Mouse (Mus musculus) right cerebral cortex, postnatal 25 days (tissue): ENCODE results near the gene Pdcl.

Source experiments
- DNase-seq: peaks from one replicate; pipeline ENCODE4 v3.0.0; 2022

Pdcl gene

DNA sequence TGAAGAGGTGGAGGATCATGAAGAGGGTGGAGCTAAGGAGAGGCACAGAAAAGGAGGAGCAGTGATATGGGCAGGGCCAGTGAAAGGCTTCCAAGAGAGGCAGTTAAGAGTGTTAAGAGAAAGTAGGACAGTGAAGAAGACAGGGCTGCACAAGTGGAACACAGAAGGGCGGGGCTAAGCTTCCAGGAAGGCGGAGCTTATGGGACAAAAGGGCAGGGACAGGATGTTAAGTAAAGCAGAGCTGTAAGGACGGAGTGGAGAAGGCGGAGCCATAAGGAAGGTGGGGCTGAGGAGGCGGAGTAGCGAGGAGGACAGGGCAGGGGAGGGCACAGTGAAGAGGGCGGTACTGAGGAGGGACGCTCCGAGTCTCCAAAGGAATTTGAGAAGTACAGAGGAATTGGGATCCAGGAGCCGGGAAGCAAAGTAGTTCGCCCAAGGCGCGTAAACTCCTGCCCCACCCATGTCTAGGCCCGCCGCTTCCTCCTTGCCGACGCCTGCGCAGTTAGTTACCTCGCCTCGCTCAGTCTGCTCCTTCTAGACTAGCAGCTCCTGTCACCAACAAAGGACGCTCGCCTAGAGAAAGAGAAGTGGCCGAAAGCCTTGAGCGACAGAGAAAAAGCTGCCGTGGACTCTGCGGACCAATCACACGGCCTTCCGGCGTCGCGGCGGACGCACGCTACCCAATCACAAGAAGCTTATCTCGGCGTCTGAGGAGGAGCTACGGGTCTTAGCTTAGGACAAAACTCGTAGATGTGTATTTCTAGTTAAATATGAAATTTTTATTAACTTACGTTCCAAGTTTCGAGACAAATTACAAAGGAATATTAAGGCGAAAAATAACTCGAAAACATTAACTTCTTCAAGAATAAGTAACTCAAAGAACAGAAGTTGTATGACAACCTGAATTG lies at the start of gene Pdcl:
Gene Pdcl (minus strand): TSS at position 700 of the 908 bp plus-strand sequence.
- peak; percentile 86 for DNase-seq

DNA sequence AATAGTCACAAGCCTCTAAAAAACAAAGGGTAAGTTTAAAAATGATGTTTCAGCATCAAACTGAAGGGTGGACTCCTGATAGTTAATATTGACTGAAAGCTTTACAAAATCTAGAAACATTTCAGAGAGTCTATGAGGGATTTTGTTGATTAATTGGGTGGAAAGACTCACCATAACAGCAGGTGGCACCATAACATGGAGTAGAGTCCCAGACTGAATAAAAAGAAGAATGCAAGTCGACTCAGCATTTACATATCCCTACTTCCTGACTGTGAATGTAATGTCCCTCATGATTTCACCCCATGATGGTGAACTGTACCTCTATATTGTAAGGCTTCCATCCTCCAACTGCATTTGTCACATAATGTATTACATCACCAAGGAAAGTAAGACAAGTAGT lies 36.4 kb upstream of the Pdcl start:
- no peak for DNase-seq

DNA sequence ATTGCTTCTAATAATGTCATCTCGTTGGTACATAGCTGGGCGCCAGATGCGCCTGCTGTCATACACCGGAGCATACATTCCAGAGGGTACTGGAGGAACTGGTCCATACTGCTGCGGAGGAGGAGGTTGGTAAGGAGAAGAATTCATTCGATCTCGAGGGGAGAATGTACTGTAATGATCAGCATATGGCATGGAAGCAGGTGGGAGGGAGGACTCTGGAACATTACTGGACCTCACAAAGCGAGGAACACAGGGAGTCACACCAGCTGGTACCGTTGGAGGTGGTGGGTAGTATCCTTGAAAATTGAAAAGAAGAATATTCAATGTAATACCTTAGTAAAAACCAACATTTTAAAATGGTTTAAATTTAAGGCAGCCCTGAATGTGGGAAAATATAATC lies 23.8 kb upstream of the Pdcl start:
- DNase-seq = no peak

DNA sequence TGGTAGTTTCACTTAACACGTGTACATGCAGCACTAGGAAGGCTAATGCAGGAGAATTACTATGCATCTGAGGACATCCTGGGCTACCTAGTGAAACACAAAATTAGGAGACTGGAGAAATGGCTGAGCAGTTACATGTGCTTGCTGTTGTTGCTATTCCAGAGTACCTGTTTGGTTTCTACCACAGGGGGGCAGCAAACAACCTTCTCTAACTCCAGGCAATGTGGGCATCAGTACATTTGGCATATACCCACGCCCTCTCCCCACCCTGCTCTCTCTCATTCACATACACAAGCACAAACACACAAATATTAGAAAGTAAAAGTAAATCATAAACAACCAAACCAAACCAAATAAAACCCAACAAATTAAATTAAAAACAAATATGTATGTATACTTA lies 21.1 kb upstream of the Pdcl start:
- DNase-seq = peak; percentile 17

DNA sequence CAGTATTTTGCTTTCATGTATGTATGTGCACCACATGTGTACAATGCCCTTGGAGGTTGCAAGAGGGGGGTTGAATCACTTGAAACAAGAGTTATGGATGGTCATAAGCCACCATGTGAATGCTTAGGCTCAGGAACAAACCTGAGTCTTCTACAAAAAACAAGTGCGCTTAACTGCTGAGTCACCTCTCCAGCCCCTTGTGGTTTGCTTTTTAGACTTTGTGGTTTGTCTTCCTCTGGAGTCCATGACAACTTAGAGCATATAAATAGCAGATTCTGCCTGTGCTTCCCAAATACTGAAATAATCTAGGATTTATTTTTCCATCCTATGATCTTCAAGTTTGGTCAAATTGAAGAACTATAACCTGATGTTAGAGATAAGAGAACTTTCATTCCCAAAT lies 16.9 kb upstream of the Pdcl start:
- no peak for DNase-seq

DNA sequence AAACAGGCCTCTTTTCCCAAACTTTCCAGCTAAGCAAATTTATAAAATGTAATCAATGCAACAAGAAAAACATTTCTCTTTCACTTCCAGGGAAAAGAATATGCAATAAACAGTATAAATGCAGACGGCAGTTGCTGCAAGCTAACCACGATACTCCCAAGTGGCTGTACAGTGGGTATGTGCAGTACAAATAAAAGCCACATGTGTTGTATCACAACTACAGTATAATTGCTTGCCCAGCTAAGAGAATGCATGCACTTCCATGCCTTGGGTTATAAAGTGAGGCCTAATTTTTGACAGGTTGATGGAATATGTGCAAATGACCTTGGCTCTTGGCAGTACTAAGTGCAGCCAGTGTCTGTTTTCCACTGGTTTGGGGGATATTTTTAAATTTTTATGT lies 11.5 kb upstream of the Pdcl start:
- no peak for DNase-seq

DNA sequence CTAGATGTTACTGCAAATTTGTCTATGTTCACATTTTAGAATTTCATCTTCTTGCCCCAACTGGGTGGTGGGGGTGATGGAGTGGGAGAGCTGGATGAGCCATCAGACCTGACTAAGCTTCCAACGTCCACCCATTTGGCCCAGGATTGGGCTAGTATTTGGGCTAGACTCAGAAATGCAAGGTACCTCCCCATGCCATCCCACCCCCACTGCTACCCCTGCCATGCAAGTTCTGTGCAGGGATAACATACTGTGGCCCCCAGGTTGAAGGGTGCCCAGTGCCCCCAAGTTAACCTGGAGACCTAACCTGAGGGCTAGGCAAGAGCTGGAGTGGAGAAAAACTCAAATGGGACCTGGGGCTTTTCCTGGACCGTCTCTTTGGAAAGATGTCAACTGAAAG lies 776 bp upstream of the Pdcl start:
- no peak for DNase-seq

DNA sequence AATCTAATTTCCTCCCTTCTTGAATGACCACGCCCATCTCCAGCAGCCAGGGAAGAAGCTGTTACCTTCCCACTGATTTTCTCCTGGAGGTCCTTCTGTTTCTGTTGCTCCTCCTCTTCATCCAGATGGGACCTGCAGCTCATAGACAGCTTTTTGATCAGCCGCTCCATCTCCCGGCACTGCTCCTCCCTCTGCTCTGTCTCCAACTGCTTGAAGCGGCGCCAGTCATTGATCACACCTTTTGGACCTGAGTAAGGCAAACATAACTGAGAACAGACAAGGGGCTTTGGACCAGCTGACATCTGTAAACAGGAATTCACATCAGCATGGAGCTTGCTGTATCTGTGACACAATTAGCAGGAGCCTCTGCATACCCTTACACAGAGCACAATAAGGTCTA lies 3.6 kb downstream of the Pdcl start:
- no peak for DNase-seq

DNA sequence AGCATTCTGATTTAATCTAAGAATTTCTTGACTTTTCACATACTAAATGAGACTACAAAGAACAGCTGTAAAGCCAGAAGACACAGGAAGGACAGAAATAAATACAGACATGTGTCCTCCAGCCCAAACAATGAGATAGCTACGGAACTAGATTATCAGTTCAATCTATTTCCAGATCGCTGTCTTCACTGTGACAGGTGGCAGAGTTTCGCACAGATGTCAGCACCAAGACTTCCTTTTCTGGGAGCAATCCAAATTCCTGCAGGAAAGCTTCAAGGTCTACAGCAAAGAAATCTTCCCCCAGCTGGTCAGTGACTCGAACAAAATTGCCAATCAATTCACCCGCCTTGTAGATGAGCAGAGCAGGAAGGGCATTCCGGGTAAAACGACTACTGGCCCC lies 7.5 kb downstream of the Pdcl start:
- peak; percentile 38 for DNase-seq

DNA sequence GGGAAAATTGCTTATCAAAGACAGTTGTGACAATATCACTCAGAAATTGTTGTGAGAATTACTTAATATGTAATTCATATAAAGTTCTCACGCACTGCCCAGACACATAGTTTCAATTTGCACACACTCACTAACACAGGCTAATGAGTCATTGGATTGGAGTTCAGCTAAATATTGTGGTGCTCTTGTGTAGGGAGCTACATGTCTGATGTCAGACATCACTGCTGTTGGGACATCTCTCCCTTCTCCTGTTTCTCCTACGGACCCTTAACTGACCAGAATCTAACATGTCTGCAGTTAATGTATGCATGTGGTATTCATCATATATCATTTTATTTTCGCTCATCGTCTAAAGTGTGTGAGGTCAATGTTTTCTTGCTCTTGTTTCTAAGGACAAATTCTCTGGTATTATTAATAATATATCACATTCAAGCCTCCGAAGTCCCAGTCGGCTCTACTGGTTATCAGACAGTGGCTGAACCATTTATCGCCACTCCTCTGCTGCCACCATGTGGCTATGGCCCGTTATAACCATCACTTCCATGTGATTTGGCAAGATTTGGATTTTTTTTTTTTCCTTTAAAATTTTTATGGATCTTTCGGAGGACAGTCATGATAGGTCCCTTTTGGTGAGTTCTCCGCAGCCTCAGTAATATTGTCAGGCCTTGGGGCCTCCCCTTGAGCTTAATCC lies 20.5 kb downstream of the Pdcl start:
- DNase-seq = peak; percentile 25

DNA sequence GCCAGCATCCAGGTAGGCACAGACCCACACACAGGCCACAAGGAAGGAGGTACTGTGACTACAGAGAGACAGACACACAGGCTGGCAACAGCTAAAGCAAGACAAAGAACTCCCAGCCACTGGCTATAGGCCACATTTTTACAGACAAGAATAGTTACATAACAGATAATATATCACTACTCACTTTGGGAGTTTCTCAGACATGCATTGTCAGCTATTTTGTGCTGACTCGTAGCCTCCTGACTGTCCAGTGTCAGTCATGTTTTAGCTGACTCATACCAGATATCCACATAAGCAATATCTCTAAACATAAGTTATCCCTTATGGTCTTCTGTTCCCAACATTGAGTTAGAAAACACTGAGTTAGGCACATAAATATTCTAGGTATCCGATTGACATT lies 25.8 kb downstream of the Pdcl start:
- DNase-seq = no peak

DNA sequence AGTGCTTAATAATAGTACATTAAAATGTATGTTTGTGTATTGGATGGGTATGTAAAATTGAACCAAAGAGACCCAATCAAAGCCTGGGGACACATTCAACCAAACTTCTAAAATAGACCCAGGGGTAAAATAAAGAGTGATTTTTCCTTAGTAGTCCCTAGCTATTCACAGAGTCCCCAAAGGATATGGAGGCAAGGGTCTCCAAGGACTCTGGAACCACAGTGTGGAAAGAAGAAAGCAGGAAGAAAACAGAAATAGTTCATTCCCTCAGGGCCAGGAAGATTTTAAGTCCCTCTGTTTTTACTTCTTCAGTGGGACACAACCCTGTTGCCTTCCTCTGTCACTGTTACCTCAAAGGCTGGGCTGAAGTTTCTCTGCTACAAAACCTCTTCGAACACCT lies 32.9 kb downstream of the Pdcl start, which contains the start of gene Olfr368:
Gene Olfr368 (plus strand): TSS at position 301 of the 400 bp plus-strand sequence.
- DNase-seq = no peak
